Mouse (Mus musculus) thymus, adult 2 months (tissue): ENCODE measurements at regions not wholly inside any gene's neighbourhood (a gene's known extent, or its start where the extent isn't known, plus 50 kb on each side); places are given as distances from the start of the nearest gene placed in this dataset.

Experiments used
- CTCF ChIP-seq: fragments of 200-500 bp; IDR thresholded peaks from 2 replicates; pipeline ENCODE4 v1.5.1; 2012; ENCODE audit warnings: mild to moderate bottlenecking, control low read depth, low read length, moderate library complexity, borderline replicate concordance; ENCODE audit not compliant: control insufficient read depth, poor library complexity, insufficient read depth; ENCODE audit errors: extremely low read depth
- POLR2A ChIP-seq: fragments of 200-500 bp; IDR thresholded peaks from 2 replicates; pipeline ENCODE4 v1.6.1; 2012; ENCODE audit warnings: mild to moderate bottlenecking, low read length, control low read depth, moderate library complexity; ENCODE audit not compliant: control insufficient read depth, poor library complexity, insufficient read depth; ENCODE audit errors: extremely low read depth

DNA sequence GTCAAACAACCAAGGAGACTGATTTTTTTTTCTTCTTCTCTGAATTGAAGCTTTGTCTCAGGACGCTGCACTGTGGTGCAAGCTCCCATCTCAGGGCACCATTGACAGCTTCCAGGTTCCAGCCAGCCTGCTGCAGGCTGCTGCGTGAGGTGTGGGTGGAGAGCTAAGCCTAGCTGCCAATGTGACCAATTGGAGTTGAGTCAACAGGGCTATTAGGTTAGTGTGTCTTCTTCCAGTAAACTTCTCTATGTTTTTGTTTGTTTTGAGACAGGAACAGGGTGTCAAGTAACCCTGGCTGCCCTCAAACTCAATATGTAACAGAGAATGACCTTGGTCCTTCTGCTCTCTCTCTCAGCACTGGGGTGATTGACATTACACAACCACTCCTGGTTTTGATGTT is 131.1 kb upstream of the Tab2 start:
- TF ChIP-seq CTCF (no peak), POLR2A (no peak)
